ENCODE assay signal across 8 mouse cellular contexts in genomic region chr16:32645361-32645914, GRCm38 (mm10). TPM values are rescaled to one million over a fixed set of nuclear protein-coding genes. Genes with fewer than 3 reads are reported as not detected.
DNase-seq lines count a peak whose midpoint lies in the region; ATAC-seq and TF ChIP-seq lines count a peak whose summit lies in the region.

No protein-coding gene starts in this region.

- H3K27ac ChIP-seq in layer of hippocampus, adult 2 months = peak overlapping the region; percentile 91; the same call in 1 of the 2 replicates
- peak overlapping the region; percentile 87 for H3K27ac ChIP-seq in liver, embryonic 12.5 days

- peak overlapping the region; percentile 100 for H3K4me2 ChIP-seq in liver, embryonic 12.5 days

- H3K36me3 ChIP-seq in liver, embryonic 12.5 days = peaks cover 2% of the 10 kb centered on the region; the same call in 1 of the 2 replicates

- H3K4me3 ChIP-seq in layer of hippocampus, adult 2 months = peak overlapping the region; percentile 85
- H3K4me3 ChIP-seq in liver, embryonic 12.5 days = peak overlapping the region; percentile 92

- peak overlapping the region; percentile 94 for H3K9ac ChIP-seq in liver, embryonic 12.5 days

- peak; percentile 72 for TF ChIP-seq CTCF in layer of hippocampus, adult 2 months (conservative IDR thresholded peaks at IDR 0.05)

- ATAC-seq in erythroblast, adult 5-6 weeks (replicated peaks; ENCODE audit: low FRiP score, poor library complexity, severe bottlenecking) = peak; percentile 90
- peak; percentile 87 for ATAC-seq in liver, embryonic 12.5 days

- no peaks in the 10 kb centered on the region for H3K9me3 ChIP-seq in liver, embryonic 12.5 days (replicated peaks)

- DNase-seq in layer of hippocampus, adult 2 months (ENCODE audit: low spot score in 2 of 2) = peak in 1 of 2 experiments; percentile 58
- no peak for DNase-seq in layer of hippocampus, adult 9-11 months
- DNase-seq in adrenal gland, postnatal 14 days = peak; percentile 84
- DNase-seq in induced T-regulatory cell, adult 2 months (ENCODE audit: low read depth) = peak; percentile 83
- DNase-seq in naive thymus-derived CD4-positive, alpha-beta T cell, adult 2 months (ENCODE audit: low read depth) = peak; percentile 65
- DNase-seq in thymus, postnatal 0 days (ENCODE audit: low spot score) = peak; percentile 61

- peaks cover 47% of the 10 kb centered on the region for H3K4me1 ChIP-seq in liver, embryonic 12.5 days

- whole genome bisulfite sequencing in liver, embryonic 12.5 days (ENCODE audit: insufficient replicate concordance) = 7% methylated on average over 14 of the region's 14 CpGs

- H3K27me3 ChIP-seq in liver, embryonic 12.5 days (replicated peaks) = no peaks in the 10 kb centered on the region; the same call in 1 of the 2 replicates

RNA-seq across cellular contexts. Expression of gene Tnk2, which starts 1.8 kb away (rescaled TPM):
- 100 to 1,000 TPM; 210 to 212 TPM for total RNA-seq in layer of hippocampus, adult 2 months (2021)
- 48.5 and 55.4 TPM in 2 replicates for total RNA-seq in adrenal gland, postnatal 14 days (2021)
- total RNA-seq in erythroblast, adult 5-6 weeks (2015; ENCODE audit: low replicate concordance) = 15.8 and 33.2 TPM in 2 replicates
- total RNA-seq in erythroblast, adult 5-6 weeks (2017; ENCODE audit: low replicate concordance) = 19.6 and 29.7 TPM in 2 replicates
- polyA plus RNA-seq in liver, embryonic 12.5 days (2016; fragmentation: Nextera tagmentation; extraction: Ambion mirVana) = 6.3 and 6.6 TPM in 2 replicates
- polyA plus RNA-seq in thymus, postnatal 0 days (2015; fragmentation: Nextera tagmentation; extraction: Ambion mirVana) = 20.1 and 23.5 TPM in 2 replicates

RNA-seq across cellular contexts. Expression of gene Tfrc, which starts 36.7 kb away (rescaled TPM):
- 10 to 100 TPM; 70.3 to 72.3 TPM for total RNA-seq in layer of hippocampus, adult 2 months (2021)
- total RNA-seq in adrenal gland, postnatal 14 days (2021) = 181 and 285 TPM in 2 replicates
- total RNA-seq in erythroblast, adult 5-6 weeks (2015; ENCODE audit: low replicate concordance) = 1,871 and 1,887 TPM in 2 replicates
- total RNA-seq in erythroblast, adult 5-6 weeks (2017; ENCODE audit: low replicate concordance) = 2,733 and 3,492 TPM in 2 replicates
- polyA plus RNA-seq in liver, embryonic 12.5 days (2016; fragmentation: Nextera tagmentation; extraction: Ambion mirVana) = 327 and 339 TPM in 2 replicates
- 40.0 and 43.4 TPM in 2 replicates for polyA plus RNA-seq in thymus, postnatal 0 days (2015; fragmentation: Nextera tagmentation; extraction: Ambion mirVana)
